Mouse (Mus musculus) adrenal gland, postnatal 14 days (tissue): ENCODE measurements around the gene Zbtb24. TPM values are rescaled to one million over a fixed set of nuclear protein-coding genes. Genes with fewer than 3 reads are reported as not detected.

ENCODE experiments used
- DNase-seq: peaks from one replicate; pipeline ENCODE4 v3.0.0; 2021; ENCODE audit warnings: mixed read lengths
- total RNA-seq: library from RNA; stranded (reverse); gene quantifications from 2 replicates; pipeline ENCODE4 v1.2.3, GENCODE M21; 2021

Zbtb24 gene
- total RNA-seq, 1 experiment from 2014 or later = 16.7 TPM

DNA sequence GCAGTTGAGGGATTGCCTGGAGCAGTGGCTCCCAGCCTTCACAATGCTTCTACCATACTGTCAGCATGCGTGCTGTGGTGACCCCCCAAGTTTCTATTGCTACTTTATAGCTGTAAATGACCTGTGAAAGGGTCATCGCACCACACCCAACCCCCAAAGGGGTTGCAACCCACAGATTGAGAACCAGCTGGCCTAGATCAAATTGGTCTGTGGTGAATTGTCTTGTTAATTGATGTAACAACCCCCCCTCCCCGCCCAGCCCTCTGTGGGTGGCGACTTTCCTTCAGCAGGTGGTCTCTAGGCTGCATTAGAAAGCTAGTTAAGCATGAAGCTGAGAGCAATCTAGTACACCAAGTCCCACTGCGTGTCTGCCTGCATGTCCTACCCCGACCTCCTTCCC, 17.1 kb downstream of the Zbtb24 start:
- no peak for DNase-seq

DNA sequence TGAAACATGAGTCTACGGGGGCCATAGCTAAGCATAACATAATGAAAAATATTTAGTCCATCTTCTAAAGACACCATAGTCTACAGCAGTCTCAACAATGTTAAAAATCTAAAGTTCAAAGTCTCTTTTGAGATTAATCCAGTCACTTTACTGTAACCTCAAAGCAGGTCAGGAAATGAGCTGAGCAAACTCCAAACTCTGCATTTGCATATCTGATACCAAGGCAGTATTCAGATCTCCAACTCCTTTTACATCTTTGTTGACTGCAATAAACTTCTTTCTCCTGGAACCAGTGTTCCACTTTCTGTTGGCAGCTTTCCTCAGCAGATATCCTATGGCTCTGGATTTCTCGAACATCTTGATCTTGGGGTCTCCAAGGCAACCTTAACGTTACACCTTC, 20.5 kb downstream of the Zbtb24 start:
- DNase-seq = no peak

DNA sequence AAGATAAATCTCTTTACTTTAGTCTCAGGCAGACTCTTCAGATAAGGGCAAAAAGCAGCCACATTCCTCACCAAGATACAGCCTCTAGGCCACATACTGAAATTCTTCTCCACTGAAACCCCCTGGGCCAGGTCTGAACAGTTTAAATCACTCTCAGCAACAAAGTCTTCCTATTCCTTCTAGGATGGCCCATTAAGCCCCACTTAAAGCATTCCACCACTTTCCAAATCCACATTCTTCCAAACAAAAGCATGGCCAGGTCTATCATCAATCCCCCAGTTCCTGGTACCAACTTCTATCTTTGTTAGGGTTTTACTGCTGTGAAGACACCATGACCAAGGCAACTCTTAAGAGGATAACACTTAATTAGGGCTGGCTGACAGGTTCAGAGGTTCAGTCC, 22.4 kb downstream of the Zbtb24 start:
- DNase-seq = no peak

DNA sequence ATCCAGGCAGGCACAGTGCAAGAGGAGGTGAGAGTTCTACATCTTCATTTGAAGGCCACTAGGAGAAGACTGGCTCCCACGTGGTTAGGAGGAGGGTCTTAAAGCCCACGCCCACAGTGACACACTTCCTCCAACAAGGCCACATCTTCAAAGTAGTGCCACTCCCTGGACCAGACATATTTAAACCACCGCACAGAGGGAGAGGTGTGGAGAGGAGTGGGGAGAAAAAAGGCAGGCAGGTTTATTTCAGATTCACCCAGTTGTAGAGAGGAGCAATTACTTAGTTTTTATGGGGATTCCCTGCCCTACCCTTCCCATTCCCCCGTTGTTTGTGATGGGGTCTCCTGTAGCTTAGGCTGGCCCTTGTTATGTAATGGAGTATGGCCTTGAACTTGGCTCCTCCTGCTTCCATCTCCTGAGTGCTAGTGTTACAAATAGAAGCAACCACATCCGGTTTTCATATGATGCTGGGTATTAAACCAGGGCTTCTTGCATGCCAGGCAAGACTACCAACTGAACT, 22.8 kb downstream of the Zbtb24 start:
- no peak for DNase-seq

DNA sequence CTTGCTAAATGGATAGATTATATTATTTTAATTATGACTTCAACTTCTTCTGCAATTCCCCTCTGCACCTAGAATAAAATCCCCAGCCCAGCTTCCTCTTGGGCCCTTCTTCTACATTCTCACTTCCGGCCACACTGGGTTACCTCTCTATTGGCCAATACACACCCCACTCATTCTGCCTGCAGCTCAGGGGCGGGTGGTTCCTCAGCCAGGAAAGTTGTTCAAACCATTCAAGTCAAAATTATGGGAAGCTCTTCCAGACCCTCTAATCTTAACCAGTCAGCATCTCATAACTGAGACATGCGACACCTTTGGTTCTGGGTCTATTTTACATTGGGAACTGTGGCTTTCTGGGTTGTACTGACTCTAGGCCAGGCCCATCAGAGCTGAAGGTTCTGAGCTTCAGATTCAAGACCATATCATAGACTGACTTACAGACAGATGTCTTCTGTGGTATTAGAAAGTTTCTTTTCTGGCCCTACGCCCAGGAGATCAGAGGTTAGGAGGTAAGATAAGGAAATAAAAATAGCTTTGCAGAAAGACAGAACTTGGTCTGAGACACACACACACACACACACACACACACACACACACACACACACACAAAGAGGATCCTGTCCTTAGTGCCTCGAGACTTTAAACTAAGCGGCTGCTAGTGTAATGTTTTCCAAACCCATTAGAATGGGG, 23.7 kb downstream of the Zbtb24 start:
- peak; percentile 71 for DNase-seq

DNA sequence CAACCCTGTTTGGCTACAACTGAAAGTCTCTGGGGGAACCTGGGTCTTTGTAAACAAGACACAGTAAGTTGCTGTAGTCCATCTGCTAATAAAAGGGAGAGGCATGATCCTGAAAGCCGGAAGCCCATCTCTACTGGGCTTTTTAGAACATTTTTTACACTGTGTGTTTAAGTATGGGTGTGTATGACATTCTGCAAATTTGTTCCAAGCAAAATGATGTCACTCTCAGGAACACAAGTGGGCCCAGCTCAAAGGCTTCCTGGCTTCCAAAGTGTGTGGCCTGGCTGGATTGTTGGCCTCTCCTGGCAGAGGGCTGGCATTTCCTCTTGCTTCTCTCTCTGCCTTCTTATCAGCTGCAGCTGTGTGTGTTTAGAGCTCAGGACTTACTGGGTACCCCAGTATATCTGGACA, 24.8 kb downstream of the Zbtb24 start:
- no peak for DNase-seq

DNA sequence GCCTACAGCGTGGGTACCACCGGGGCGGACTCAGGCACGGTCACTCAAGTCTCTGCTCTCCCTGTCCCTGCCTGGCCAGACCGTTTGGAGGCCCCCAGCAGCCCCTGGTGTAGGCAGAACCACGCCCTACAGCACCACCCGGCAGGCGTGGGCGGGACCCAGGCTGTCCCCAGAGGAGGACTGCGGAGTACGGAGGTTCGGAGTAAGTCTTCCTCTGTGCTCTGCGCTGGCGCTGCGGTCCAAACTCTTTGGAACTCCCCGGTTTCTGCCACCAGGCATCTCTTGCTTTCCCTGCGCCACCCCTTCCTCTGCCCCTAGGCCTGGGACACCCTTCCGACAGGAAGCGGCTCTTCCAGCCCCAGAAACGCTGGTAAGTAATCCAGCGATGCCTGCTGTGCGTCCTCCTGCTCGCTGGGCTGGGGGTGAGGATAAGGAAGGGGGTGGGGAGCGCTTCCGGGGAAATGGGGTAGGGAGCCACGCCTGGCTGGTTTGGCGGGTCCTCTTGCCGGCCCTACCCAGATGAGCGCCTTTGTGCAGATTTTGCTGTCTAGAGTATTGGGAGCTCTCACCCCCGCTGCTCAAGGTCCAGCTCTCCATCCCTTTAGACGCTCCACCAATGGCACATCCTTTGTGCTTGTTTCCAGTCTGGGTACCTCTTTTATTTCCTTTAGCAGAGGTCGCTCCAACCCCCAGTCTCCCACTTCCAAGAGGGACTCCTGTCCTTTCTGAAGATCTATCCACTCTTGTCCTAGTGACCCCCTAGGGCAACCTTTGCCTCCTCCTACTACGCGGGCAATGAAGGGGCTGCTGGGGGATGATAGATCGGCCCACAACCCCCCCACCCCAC, 26.2 kb downstream of the Zbtb24 start, which contains the start of gene Mical1:
TSS of gene Mical1 (plus strand) at position 144 of the 847 bp plus-strand sequence.
- DNase-seq = peak; percentile 72

DNA sequence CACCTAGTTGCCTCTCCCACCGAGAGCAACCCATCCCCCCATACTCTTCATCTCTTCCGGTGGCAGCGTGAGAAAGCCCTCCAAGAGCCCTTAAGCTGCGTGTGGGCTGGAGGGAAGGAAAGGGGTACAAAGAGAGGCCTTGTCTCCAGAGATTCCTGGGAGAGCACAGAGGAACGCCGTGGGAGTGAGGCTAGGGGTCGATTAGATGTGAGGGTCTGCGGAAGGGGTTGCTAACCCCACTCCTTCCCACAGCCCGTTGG, 26.8 kb downstream of the Zbtb24 start:
- DNase-seq = no peak

DNA sequence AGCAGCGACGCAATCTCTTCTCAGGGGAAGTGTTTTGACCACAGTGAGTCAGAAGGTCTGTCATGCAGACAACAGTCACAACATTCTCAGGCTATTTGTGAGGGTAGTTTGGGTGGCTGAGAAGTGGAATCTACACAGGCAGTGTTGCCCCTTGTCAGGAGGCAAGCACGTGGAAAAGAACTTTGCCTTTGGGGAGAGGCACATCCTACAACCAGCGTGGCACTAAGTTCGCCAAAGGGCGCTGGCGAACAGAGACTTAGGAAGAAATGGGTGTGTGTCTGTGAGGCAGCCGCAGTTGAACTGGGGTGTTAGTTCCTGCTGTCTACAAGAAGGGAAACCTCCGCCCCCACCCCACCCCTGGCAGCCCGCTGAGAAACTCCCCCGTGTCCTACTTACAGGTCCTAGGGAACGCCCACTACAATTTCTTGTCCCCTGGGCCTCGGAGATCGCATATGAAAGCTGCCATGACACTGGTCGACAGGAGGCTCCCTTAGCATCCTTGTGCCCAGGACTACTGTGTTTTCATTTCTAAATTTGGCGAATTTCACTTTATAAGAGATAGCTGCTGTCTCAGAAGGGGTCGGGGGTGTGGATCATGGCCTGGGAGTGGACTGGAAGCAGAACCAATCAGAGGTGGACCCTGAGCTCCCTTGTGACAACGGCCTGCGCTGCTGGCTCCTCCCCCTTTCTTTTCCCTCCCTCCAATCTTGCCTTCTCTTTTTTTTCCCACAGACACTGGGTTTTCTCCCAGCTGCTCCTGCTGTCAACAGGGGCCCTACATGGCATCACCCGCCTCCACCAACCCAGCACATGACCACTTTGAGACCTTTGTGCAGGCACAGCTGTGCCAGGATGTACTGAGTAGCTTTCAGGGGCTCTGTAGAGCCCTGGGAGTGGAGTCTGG, 27.3 kb downstream of the Zbtb24 start:
- DNase-seq = peak; percentile 59

DNA sequence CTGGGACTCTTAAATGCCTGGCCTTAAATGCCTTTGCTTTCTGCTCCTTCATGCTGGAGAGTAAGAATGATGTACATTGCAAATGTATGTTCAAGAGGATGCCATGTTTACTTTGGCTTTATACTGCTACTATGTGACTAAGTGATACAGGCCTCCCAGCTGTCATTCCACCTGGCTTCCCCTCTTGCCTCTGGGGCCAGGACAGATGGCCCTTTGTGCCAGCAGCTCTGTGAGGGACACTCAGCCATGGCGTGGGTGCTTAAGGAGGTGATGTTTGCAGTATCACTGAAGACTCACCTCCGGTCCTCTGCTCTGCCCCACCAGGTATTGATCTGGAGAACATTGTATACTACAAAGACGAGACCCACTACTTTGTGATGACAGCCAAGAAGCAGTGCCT, 29.8 kb downstream of the Zbtb24 start:
- DNase-seq = no peak

DNA sequence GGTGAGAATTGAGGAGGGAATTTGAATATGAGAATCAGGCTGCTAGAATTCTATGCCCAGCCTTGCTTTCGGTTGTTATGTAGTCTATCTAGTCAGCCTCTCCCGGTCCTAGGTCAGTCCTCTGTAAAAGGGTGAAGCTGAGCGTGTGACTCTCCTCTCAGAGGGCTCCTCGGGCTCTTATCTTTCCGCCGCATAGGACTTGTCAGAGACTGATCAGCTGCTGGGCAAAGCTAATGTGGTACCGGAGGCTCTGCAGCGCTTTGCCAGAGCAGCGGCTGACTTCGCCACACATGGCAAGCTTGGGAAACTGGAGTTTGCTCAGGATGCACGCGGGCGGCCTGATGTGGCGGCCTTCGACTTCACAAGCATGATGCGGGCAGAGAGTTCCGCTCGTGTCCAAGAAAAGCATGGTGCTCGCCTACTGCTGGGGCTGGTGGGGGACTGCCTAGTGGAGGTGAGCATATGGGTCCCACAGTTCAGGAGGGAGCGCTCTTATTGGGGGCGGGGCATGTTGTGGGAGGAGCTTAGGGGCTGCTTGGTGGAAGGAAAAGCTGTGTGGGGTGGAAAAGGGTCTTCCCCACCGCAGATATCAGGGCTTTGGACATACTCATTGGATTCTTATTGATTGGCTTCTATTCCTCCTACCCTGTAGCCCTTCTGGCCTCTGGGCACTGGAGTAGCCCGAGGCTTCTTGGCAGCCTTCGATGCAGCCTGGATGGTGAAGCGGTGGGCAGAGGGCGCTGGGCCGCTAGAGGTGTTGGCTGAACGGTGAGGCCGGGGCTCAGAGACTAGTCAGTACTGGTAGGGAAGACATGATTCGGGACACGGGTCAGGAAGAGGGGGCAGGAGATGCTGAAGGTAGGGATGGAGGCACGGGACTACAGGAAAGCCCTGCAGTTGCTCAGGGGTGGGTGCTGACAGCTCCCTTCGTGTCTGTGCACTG, 31.0 kb downstream of the Zbtb24 start:
- DNase-seq = no peak

DNA sequence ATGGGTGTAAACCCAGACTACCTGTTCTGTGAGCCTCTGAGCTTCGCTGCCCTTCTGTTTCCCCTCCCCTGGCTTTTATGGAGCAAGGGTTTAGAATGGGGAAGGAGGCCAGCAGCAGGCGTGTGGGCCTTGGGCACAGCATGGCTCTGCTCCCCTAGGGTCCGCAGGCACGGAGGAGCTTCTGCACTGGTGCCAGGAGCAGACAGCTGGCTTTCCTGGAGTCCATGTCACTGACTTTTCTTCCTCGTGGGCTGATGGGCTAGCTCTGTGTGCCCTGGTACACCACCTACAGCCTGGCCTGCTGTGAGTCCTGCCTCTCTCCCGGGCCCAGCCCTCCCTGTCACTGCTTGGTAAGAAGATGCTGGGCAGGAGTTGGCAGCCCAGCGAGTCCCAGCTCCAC, 32.3 kb downstream of the Zbtb24 start:
- no peak for DNase-seq

DNA sequence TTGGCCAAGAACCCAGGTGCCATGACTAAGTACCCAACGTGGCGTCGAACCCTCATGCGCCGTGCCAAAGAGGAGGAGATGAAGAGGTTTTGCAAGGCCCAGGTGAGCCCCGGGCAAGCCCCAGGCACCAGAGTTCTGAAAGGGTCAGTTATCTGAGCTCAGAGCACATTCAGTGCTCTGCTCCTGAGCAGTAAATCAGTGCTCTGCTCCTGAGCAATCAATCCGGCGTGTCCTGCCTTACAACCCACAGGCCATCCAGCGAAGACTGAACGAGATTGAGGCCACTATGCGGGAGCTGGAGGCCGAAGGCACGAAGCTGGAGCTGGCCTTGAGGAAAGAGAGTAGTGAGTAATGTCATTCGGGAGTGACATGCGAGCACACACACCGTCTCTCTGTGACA, 35.6 kb downstream of the Zbtb24 start:
- peak; percentile 42 for DNase-seq

DNA sequence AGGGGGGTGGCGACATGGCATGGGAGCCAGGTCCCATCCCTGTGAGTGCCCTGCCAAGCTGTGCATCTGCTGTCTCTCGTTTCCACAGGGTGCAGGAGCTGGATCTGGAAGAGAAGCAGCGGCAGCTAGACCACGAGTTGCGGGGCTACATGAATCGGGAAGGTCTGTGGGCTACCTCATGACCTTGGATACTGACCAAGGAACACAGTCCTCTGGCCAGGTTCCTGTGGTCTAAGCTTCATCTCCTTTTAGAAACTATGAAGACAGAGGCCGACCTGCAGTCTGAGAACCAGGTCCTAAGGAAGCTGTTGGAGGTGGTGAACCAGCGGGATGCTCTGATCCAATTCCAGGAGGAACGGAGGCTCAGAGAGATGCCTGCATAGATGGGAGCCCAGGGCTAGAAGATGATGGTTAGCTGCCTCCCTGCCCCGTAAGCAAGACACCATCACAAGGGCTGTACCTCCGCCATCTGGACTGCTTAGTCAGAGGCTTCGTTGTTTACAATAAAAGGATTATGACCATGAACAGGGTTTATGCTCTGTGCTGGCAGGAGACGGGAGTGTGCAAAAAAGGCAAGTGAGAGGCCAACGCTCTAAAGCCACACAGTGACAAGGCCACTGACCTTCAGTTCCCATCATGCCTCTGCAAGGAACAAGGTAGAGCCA, 36.5 kb downstream of the Zbtb24 start:
- no peak for DNase-seq

DNA sequence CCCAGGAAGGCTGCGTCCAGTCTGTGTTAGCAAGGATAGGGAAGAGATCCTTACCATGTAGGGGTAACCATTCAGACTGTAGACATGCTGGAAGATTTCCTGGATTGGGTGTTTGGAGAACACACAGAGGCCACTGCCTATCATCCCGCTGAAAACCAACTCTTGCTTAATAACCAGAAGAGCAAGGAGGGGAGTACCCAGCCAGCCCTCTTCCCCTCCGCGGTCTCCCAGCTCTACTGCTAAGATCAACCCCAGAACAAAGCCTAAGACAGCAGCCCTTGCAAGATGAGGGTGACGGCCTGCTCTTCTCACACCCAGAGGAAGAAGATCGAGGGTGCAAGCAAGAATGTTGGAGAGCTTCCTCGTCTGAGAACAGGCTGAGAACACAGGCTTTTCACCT, 38.7 kb downstream of the Zbtb24 start:
- no peak for DNase-seq

DNA sequence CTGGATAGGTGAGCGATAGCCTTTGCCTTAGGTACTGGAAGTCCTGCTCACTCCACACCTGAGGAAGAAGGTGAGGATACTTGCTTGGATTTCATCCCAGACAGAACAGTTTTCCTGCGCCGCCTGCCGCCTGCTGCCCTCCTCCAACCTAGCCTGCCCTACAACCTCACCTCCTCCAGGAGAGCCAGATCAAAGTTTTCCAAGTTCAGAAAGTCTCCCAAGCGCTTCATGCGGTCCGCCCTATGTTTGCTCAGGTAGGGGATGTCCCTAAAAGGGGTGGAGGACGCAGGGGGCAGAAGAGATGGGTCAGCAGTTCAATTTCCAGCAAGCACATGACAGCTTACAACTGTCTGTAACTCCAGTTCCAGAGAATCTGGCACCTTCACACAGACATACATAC, 39.1 kb downstream of the Zbtb24 start:
- no peak for DNase-seq

DNA sequence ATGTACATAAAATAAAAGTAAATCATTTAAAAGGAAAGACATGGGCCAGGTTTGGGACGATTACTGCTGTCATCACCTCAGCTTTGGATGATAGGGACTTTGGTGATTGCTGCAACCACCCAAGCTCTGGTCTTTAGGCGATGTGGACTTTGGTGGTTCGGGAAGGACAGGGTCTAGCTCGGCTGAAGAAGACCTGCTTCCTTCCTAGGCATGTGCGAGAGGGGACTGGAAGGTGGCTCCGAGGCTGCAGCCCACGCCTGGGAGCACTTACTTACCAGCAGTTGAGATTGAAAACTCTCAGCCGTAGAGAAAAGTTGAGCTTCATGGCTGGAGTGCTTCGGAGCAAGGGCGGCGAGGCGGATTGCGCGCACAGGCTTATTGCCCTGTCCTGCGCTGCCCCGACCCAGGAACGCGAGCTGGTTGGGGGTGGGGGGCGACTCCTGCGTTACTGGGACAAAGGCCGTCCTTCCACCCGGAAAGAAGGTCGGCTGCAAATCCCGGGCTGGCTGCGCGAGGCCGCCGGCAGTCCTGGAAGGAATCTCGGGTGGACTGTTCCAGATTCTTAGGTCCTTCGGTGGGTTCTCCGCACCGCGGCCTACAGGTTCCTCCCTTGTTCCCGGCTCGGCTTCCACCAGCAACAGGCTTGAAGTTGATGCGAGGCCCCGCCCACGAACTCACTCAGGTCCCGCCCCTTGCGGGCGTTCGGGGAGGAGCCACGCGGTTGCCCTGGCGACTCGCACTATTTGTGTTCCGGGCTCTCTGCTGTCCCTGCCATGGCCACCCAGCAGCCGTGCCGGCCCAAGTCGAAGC, 39.7 kb downstream of the Zbtb24 start, which contains the start of the genes Smpd2 and Ppil6:
TSS of gene Smpd2 (minus strand) at position 662 of the 810 bp plus-strand sequence.
TSS of gene Ppil6 (plus strand) at position 732 of the 810 bp plus-strand sequence.
- peak; percentile 97 for DNase-seq

DNA sequence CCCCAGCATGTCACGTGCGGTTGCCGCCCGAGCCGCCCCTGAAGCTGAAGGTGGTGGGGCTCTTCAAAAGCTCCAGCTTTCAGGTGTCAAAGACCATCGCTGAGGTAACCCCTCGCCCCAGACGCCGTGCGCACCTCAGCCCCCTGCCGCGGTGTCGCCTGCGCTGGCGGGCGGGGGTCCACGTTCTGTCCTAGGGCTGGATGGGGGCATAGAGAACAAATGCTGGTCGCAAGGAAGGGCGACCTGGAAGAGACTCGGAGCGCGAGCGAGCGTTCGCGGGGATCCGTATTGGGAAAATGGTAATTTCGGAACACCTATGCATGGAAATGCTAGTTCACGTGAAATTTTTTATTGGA, 40.3 kb downstream of the Zbtb24 start:
- DNase-seq = no peak

DNA sequence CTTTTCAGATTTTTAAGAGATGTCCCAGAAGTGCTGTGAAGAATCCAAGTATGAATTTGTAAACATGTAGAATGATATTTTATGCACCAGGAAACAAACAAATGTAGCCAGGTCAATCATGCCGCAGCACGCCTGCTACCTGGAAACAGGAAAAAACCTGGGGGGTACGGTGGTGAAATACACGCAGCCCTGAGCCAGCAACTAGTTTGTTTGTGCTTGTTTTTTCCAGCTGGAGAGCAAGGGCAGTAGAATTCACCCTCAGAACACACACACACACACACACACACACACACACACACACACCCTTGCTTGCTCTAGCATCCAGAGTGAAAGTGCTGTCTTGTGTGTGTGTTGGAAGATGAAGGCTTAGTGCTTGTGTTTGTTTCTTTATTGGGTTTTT, 40.9 kb downstream of the Zbtb24 start:
- no peak for DNase-seq

DNA sequence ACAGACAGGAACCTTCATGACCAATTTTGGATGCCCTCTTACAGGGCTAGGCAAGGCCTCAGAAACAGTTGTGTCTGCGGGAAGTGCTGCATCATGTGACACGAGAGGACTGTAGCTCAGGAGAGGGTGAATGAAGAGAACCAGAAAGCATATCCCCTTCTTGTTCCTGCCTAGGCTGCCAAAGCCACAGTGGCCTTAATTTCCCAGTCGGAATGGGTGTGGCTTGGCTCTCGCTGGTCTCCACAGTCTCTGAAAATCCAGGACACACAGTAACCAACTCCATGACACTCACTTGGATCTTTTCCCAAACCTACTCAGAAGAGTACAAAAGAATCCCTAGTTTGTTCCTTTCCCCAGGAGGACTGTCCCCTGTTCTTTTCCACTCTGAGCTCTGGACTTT, 50.8 kb downstream of the Zbtb24 start:
- peak; percentile 50 for DNase-seq
